Mouse (Mus musculus) midbrain, postnatal 0 days (tissue): ENCODE results near the gene Cbx6. TPM values are rescaled to one million over a fixed set of nuclear protein-coding genes. Genes with fewer than 3 reads are reported as not detected.

Experiments
- ATAC-seq: fragments of 200-750 bp; cut with Nextera tagmentation; 2 replicates; pipeline ENCODE4 v1.8.0; 2017; ENCODE audit warnings: moderate number of reproducible peaks, mild to moderate bottlenecking, moderate TSS enrichment, moderate library complexity; ENCODE audit not compliant: low FRiP score
- DNase-seq: peaks from one replicate; pipeline ENCODE4 v3.0.0-alpha.2; 2015; ENCODE audit warnings: low spot score
- H3K27ac ChIP-seq: fragments of 300-500 bp; sonication (generic); 2 replicates; pipeline ENCODE4 v1.5.1; 2014; ENCODE audit warnings: low read depth, mild to moderate bottlenecking, low read length, mixed read lengths
- H3K27me3 ChIP-seq: fragments of 300-500 bp; sonication (generic); 2 replicates; pipeline ENCODE4 v1.6.1; 2014; ENCODE audit warnings: low read length, control low read depth, mixed read lengths; ENCODE audit not compliant: insufficient read depth
- H3K36me3 ChIP-seq: fragments of 300-500 bp; sonication (generic); 2 replicates; pipeline ENCODE4 v1.6.1; 2014; ENCODE audit warnings: low read length, control low read depth, mixed read lengths; ENCODE audit not compliant: insufficient read depth
- H3K4me1 ChIP-seq: fragments of 300-500 bp; sonication (generic); 2 replicates; pipeline ENCODE4 v1.6.1; 2014; ENCODE audit warnings: mild to moderate bottlenecking, control low read depth, antibody characterized with exemption, low read length, mixed read lengths; ENCODE audit not compliant: insufficient read depth
- H3K4me2 ChIP-seq: fragments of 300-500 bp; sonication (generic); 2 replicates; pipeline ENCODE4 v1.6.1; 2014; ENCODE audit warnings: low read depth, mild to moderate bottlenecking, low read length, mixed read lengths; ENCODE audit not compliant: poor library complexity, severe bottlenecking
- H3K4me3 ChIP-seq: fragments of 300-500 bp; sonication (generic); 2 replicates; pipeline ENCODE4 v1.5.1; 2014; ENCODE audit warnings: low read depth, mild to moderate bottlenecking, low read length, moderate library complexity
- H3K9ac ChIP-seq: fragments of 300-500 bp; sonication (generic); replicated peaks from 2 replicates; pipeline ENCODE4 v1.6.1; 2014; ENCODE audit warnings: mild to moderate bottlenecking, low read length, moderate library complexity, mixed read lengths; ENCODE audit not compliant: poor library complexity, severe bottlenecking
- H3K9me3 ChIP-seq: fragments of 300-500 bp; sonication (generic); 2 replicates; pipeline ENCODE4 v1.6.1; 2016; ENCODE audit warnings: low read length, control low read depth
- CTCF ChIP-seq: IDR thresholded peaks from 2 replicates; pipeline ENCODE4 v1.5.1; 2016; ENCODE audit warnings: antibody characterized with exemption, mild to moderate bottlenecking
- WGBS: fragments of 180-500 bp; shearing (Covaris S2); extraction: QIAGEN DNeasy Blood & Tissue Kit; methylation state at CpG from one replicate; pipeline ENCODE4 v1.1.7; 2014; 5-methylcytosine and 5-hydroxymethylcytosine counted together
- polyA plus RNA-seq: library from polyadenylated mRNA; unstranded; fragments of >200 nt; fragmentation: Nextera tagmentation; extraction: Ambion mirVana; gene quantifications from 2 replicates; pipeline ENCODE4 v1.2.1, GENCODE M21; 2015
- total RNA-seq: library from RNA; depleted of rRNA; stranded (reverse); fragments of >200 nt; gene quantifications from 2 replicates; pipeline ENCODE4 v1.2.3, GENCODE M21; 2014

Gene Cbx6
- total and polyA plus RNA-seq, 2 experiments from 2014 or later = 65.0 to 118 TPM

- TF ChIP-seq CTCF = no peak
- no peak overlapping the region for H3K4me3 ChIP-seq
Observed at GRCm38 (mm10) chr15:79790905-79791304, 43.6 kb downstream of the Cbx6 start.

GRCm38 (mm10) chr15:79790111-79790510, 44.4 kb downstream of the Cbx6 start:
- peaks cover 47% of the 10 kb centered on the region for H3K36me3 ChIP-seq
- ATAC-seq (no peak), DNase-seq (no peak)
- H3K4me3 ChIP-seq = no peak overlapping the region
- no peak overlapping the region for H3K4me2 ChIP-seq
- H3K9me3 ChIP-seq = no peaks in the 10 kb centered on the region
- H3K9ac ChIP-seq = no peak overlapping the region
- WGBS = 53% methylated on average over 8 of the region's 8 CpGs
- no peaks in the 10 kb centered on the region for H3K27me3 ChIP-seq
- H3K27ac ChIP-seq = no peak overlapping the region
- TF ChIP-seq CTCF = no peak
- H3K4me1 ChIP-seq = no peaks in the 10 kb centered on the region

More at GRCm38 (mm10) chr15:79790905-79791304, 43.6 kb downstream of the Cbx6 start:
- H3K4me2 ChIP-seq = no peak overlapping the region
- no peaks in the 10 kb centered on the region for H3K9me3 ChIP-seq
- peaks cover 50% of the 10 kb centered on the region for H3K36me3 ChIP-seq
- WGBS = 83% methylated on average over 6 of the region's 6 CpGs
- ATAC-seq (no peak), DNase-seq (no peak)
- no peaks in the 10 kb centered on the region for H3K27me3 ChIP-seq
- no peak overlapping the region for H3K27ac ChIP-seq
- H3K9ac ChIP-seq = no peak overlapping the region
- no peaks in the 10 kb centered on the region for H3K4me1 ChIP-seq

- no peaks in the 10 kb centered on the region for H3K9me3 ChIP-seq
- H3K36me3 ChIP-seq = peaks cover 39% of the 10 kb centered on the region
- H3K4me1 ChIP-seq = no peaks in the 10 kb centered on the region
- 0 out of 2 replicates have a peak, but pooled peaks have one; percentile 27 for ATAC-seq
- no peak for TF ChIP-seq CTCF
- WGBS = 38% methylated on average over 8 of the region's 8 CpGs
- peak overlapping the region; percentile 63 for H3K27ac ChIP-seq
- H3K9ac ChIP-seq = no peak overlapping the region
- no peaks in the 10 kb centered on the region for H3K27me3 ChIP-seq
- H3K4me3 ChIP-seq = no peak overlapping the region
- H3K4me2 ChIP-seq = no peak overlapping the region
- peak; percentile 40 for DNase-seq
Observed at GRCm38 (mm10) chr15:79787815-79788214, 46.7 kb downstream of the Cbx6 start.

GRCm38 (mm10) chr15:79785056-79785455, 49.4 kb downstream of the Cbx6 start:
- H3K9ac ChIP-seq = no peak overlapping the region
- H3K4me3 ChIP-seq = no peak overlapping the region
- no peak for TF ChIP-seq CTCF
- no peaks in the 10 kb centered on the region for H3K4me1 ChIP-seq
- peaks cover 14% of the 10 kb centered on the region; the same call in 1 of the 2 replicates for H3K36me3 ChIP-seq
- H3K27ac ChIP-seq = no peak overlapping the region
- no peaks in the 10 kb centered on the region for H3K27me3 ChIP-seq
- 73% methylated on average over 1 of the region's 1 CpGs for WGBS
- no peak overlapping the region for H3K4me2 ChIP-seq
- ATAC-seq (no peak), DNase-seq (no peak)
- H3K9me3 ChIP-seq = no peaks in the 10 kb centered on the region

- no peak within 1 kb of the TSS for H3K4me3 ChIP-seq
- no peak within 1 kb of the TSS for H3K27ac ChIP-seq
- H3K27me3 ChIP-seq = no peaks in the 10 kb centered on the region
- H3K36me3 ChIP-seq = no peaks in the 10 kb centered on the region
- no peaks in the 10 kb centered on the region for H3K9me3 ChIP-seq
- no peak within 1 kb of the TSS for H3K4me2 ChIP-seq
- peaks cover 12% of the 10 kb centered on the region for H3K4me1 ChIP-seq
- DNase-seq = no peak
- no peak for TF ChIP-seq CTCF
- no peak within 1 kb of the TSS for H3K9ac ChIP-seq
- no peak for ATAC-seq
Observed at GRCm38 (mm10) chr15:79777749-79778148, 56.7 kb downstream of the Cbx6 start, which contains the start of gene Dnal4. Dnal4 (minus strand) TSS chr15:79777849.

GRCm38 (mm10) chr15:79775662-79776061, 58.8 kb downstream of the Cbx6 start:
- H3K4me3 ChIP-seq = no peak overlapping the region
- TF ChIP-seq CTCF = no peak
- peaks cover 12% of the 10 kb centered on the region for H3K4me1 ChIP-seq
- no peak overlapping the region for H3K27ac ChIP-seq
- H3K9me3 ChIP-seq = no peaks in the 10 kb centered on the region
- H3K36me3 ChIP-seq = no peaks in the 10 kb centered on the region
- ATAC-seq = no peak
- no peak for DNase-seq
- H3K9ac ChIP-seq = no peak overlapping the region
- 64% methylated on average over 7 of the region's 7 CpGs for WGBS
- no peaks in the 10 kb centered on the region for H3K27me3 ChIP-seq
- H3K4me2 ChIP-seq = no peak overlapping the region
